Mouse (Mus musculus) urinary bladder, postnatal 14 days (tissue): ENCODE measurements around the gene Kmt5a.

Experiments used
- DNase-seq: peaks from one replicate; pipeline ENCODE4 v3.0.0; 2021; ENCODE audit warnings: low spot score

The Kmt5a gene

DNA sequence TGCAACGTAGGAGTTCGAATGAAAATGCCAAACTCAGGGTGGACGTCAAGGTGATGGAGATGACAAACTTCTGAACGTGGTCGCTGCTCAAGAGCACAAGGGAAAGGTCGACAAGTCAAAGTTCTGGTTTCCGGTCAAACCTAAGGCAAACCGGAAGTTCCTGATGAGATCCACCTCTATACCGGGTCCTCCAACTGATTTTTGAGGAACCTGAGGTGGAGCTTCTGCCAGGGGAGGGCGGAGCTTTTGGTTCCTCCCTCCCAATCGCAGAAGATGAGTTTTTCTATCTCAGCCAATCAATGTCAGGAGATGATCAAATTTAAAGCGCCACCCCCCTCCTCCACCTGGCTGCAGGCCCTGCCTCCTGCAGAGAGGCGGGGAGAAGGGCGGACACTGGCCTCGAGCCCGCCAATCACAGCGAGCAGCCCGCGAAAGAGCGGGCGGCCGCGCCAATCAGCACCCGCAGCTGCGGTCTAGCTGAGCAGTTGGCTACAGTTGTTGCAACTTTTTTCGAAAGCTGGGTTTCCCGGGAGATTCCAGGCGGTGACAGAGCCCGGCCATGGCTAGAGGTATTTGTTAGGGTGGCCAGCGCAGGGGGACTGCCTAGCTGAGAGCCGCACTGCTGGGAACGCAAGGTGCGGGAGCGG lies at the start of gene Kmt5a:
Gene Kmt5a, plus strand, starts transcription at position 484 of the 647 bp plus-strand sequence.
- DNase-seq, result peak; percentile 95

DNA sequence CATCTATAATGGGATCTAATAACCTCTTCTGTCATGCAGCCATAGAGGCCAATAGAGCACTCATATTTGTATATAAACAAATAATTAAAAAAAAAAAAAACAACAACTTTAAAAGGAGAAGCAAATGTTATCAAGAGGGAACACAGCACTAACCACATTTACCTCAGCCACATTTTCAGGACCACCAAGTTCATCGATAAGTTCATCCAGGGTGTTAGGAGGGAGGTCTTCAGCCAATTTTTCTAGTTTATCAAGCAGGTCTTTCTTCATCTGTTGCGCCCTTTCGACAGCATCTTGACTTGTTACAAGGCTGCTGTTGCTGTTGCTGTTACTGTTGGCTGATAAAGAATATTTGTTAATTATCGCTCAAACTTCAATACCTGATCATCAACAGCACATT lies 47.3 kb upstream of the Kmt5a start:
- no peak for DNase-seq

DNA sequence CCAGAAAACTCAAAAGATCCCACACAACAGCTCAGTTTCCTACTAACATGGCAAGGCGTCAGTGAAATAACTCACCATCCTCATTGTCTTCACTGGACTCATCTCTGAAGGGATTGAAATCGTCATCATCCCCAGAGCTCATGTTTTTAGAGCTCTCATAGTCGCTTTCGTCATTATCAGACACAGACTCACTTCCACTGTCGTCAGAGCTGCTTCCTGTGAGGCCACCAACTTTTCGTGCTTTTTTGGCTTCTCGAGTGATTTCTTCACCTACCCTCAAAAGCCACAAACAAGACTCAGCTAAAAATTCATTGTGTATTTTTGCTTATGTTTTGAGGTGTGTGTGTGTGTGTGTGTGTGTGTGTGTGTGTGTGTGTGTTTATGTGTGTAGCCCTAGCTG lies 46.0 kb upstream of the Kmt5a start:
- DNase-seq, result no peak

DNA sequence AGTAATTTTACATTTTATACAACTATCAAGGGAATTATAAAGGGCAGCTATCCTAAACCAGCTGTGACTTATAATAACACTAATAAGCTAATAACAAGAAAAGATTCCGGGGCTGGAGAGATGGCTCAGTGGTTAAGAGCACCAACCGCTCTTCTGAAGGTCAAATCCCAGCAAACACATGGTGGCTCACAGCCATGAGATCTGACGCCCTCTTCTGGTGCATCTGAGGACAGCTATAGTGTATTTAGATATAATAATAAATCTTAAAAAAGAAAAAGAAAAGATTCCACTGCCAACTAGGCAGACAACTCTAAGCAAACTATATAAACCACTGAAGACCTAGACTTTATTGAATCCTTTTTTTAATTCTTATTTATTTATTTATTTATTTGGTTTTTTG lies 28.9 kb upstream of the Kmt5a start:
- DNase-seq, result no peak

DNA sequence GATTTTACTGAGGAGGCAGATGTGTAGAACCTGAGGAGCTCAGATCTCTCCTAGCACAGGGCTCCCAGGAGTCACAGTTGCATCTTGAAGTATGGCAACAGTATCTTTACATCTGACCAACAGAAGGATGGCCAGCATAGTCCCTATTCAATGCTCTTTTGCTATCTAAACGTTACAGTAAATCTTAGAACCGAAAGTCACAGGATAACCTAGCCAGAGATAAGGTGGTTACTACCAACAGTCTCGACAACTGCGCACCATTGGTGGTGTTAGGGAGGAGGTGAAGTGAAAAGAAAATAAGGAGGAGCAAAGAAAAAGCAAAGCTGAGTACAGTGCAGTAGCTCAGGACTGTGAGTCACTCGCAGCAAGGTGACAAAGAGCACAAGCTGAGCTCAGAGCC lies 27.6 kb upstream of the Kmt5a start:
- no peak for DNase-seq

DNA sequence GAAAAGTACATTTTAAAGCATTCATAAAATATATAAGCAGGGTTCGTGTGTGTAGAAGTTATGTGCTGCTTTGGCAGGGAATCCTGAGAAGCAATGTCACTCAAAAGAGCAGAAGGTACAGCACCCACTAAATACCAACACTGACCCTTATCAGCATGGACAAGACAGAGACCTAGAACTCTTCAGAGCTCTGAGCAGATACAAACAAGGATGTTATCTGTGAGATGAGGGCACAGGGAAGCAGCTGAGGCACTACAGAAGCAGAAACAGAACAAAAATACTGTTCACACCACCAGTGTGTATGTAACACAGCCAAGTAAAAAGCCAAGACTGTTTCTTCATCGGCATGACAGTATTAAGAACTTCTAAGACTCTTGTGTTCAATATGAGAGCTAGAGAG lies 20.8 kb upstream of the Kmt5a start:
- DNase-seq, result no peak

DNA sequence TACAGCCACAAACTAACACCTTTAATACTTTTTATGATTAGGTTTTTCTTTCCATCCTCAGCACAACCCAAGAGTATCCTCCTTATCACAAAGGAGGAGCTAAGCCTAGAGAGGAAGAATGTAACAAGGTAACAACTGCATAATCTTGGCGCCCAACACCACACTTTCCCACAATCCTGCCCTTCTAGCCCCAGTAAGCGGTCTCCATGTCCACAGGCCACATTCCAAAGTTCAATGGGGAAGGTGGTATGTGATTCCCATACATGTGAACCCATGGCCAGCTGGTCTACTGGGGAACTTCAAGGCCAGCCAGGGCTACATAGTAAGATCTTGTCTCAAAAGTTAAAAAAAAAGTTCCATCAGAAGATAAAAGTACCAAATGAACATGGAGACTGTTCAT lies 17.9 kb upstream of the Kmt5a start:
- no peak for DNase-seq

DNA sequence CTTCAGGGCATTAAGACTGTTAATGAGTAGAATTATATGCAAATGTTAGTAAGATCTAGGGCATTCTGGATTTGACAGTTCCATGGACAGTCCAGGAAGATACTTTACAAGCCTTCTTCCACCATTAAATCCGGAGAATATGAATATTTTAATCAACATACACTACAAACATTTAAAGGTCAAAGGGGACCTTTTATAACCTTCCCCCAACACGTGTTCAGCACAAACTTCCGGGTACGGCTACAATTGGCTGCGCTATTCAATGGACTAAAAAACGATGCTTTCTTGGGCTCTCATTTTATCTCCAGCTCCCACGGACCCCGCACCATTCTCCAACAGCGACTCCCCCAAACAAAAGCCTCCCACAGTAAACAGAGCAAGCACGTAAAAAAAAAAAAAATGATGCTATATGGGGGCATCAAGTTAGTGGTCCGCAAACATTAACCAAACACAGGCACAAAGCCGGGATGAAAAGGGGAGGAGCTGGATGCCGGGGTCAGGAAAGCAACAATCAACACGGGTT lies 15.5 kb upstream of the Kmt5a start:
- DNase-seq, result no peak

DNA sequence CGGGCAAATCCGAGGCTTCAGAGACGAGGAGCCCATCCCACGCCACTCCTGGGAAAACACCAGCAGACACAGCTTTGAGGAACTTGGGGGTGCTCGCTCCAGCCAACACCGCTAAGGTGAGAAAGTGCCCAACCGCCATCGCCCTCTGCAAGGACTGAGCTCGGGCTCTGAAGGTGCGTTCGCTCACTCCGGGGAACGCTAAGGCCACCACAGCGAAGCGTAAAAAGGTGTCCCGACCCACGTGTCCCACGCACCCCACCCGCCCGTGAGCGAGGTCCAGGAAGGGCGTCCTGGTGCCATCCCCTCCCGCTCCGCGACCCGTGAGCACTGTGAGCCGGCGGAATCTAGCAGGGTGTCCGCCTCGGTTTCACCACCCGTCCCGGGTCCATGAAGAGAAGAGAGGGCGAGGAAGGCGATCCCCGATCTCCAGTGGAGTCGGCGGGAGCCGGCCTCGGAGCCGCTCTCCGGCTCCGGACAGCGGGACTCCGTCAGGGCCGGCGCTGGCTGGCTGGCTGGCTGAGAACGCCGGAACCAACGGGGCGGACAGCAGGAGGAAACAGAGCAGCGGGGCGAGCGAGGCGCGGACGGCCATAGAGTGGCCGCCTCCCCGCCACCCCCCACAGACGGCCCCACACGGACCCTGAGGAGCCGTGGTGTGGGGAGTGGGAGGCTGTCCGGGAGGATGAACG lies 14.9 kb upstream of the Kmt5a start:
- peak; percentile 30 for DNase-seq

DNA sequence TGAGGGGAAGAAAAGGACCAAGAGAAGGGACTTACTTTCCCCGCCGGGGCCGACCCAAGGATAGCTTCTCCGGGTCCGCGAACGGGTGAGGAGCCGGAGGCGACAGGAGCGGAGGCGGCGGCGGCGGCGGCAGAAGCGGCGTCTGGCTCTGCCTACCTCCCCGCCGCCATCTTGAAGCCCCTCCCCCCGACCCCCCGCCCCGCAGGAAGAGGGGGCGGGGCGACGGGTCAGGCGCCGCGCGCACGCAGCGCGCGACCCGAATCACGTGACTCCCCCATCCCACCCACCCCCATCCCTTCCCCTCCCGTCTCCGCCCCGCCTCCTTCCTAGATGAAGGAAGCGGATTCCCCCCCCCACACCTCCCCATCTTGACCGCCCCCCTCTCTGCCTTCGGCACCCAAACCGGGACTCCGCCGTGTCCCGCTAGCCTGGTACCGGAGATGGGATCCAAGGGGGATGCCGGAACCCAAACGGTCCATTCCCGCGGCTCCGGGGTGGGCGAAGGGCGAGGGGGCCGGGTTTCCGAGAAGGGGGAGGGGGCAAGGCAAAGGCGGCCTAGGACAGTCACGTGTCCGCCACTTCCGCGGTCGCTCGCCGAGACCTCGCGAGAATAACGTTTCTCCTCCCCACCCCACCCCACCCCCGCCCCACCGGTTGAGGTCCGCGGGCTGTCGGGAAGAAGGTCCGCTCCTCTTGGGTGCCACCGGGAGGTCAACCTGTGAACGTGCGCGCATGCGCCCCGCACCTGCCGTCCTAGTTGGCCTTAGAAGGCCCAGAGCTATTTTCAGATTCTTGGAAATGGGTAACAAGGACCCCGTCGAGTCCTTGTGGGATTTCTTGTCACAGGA lies 14.1 kb upstream of the Kmt5a start, which contains the start of gene Sbno1:
Gene Sbno1, minus strand, starts transcription at position 590 of the 848 bp plus-strand sequence.
- peak; percentile 95 for DNase-seq

DNA sequence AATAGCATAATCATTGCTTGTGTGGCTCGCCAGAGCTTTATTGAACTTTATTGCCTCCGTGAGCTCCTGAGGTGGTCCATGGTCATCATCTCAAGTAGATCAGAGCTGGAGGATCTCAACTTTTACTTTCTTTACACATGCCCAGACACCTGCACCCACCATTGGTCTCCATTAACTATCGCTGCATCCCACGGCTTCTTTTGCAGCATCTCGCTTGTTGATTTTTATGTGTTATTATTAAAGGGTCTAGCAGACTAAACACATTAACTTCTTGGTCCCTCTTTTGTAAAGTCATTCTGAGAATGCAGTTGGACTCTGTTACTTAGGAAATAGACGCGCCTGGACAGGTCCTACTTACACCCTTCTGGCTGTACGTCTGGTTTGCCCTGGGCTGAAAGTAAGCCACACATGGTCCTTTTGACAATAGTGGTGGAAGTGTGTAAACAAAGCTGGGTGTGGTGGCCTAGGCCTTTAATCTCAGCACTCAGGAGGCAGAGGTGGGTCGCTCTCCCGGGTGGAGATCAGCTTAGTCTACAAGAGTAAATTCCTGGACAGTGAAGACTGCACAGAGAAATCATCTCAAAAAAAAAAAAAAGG lies 13.2 kb upstream of the Kmt5a start:
- DNase-seq, result peak; percentile 55

DNA sequence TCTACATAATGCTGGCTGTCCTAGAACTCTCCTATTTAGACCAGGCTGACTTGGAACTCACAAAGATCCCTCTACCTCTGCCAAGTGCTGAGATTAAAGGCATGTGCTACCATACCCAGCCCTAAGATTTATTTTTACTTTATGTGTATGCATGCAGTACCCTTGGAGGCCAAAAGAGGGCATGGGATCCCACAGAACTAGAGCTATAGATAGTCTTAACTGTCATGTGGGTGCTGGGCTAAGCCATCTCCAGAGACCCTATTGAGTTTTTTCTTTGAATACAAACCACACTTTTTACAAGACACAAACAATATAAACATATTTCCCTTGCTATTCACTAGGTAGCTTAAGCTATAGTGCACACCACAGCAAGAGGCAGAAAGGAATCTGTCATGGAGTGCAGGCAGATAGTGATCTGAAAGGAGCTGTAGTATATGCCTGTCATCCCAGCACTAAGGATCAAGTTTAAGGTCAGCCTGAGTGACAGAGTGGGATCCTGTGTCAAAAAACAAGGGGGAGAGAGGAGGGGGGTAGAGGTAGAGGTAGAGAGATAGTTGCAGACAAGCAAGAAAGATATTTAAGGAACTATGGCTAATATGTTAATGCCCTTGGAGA lies 7.2 kb upstream of the Kmt5a start:
- DNase-seq, result peak; percentile 70

DNA sequence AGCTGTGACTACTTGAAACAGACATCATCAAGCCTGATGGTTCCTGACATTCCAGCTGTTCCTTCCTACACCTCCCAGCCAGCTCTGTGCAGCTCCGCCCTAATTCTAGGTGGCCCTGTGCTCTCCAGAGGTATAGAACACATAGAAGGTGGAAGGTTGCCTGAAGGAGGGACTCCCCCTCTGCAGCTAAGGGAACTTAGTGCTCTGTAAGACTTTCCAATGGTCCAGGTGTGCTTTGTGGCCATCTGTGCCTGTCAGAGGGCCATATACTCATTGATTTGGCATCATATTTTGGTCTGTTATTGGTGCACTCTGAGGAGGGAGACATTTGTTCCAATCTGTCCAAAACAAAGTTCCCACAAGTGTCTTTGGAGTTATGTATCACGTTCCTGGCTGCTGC lies 6.7 kb upstream of the Kmt5a start:
- no peak for DNase-seq

DNA sequence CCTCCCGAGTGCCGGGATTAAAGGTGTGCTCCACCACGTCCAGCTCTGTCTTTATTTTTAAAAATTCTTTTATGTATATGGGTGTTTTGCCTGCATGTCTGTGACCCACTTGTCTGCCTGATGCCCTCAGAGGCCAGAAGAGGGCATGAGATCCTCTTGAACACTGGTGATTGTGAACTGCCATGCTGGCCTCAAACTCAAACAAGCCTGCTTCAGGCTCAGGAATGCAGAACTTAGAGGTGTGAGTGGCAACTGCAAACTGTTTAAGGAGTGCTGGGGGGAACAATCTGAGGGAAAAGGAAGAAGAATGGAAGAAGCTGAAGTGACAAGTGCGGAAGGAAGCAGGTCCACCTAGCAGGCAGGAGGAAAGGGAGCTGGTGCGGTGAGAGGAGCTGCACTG lies 1.5 kb upstream of the Kmt5a start:
- DNase-seq, result no peak

DNA sequence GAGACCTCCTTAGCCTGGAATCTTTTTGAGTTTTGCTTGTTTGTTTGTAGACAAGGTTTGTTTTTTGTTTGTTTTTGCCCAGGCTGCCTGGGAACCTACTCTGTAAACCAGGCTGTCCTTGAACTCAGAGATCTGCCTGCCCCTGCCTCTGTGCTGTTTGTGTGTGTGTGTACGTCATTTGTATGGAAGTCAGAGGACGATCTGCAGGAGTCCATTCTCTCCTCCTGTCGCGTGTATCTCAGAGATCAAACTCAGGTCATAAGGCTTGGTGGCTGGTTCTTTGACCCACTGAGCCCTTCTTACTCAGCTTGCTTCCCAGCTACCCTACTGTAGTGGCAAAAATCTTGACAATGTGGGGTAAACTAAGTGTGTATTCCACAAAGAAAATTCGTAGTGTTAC lies 984 bp upstream of the Kmt5a start:
- no peak for DNase-seq

DNA sequence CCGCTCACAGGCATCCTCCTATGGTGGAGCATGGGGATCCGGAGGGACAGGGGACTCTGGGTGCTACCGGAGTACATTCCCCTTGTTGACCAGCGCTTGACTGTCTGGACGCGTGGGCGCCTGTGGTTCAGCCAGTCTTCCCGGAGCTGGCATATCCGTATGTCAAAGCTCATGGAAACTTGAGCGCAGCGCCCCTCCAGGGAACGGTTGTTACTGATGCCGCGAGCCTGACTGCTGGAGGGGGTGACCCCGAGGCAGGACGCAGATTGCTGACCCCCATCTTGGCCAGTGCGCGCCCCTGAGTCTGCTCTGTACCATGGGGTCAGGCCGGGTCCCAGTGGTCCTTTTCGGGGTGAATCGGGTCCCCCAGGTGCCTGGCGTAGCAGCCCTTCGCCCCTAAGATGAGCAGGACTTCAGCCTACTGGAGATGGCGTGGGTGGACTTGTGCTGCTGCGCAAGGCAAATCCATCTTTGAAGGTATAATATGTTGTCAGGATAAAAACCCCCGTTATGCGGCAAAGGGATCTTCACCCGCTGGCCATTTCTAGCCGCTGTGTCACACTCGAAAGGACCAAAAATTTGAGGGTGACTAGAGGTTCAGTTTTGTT lies 468 bp downstream of the Kmt5a start:
- peak; percentile 61 for DNase-seq

DNA sequence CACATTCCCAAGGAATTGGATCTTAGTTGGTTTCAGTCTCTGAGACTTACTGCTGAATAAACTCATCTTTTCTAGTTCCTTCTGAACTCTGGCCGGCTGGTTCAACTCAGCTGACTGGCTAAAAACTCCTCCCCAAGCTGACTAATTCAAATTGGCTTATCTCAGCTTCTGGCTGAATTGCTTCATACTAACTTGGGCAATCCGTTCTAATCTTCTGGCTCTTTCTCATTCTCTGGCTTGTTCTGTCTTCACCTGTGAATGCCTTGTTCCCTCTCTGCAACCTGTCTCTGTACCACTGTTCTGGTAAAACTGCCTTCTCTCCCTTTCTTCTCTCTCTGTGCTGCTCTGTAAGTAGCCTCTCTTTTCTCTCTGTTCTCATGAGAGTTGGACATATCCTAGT lies 2.9 kb downstream of the Kmt5a start:
- no peak for DNase-seq

DNA sequence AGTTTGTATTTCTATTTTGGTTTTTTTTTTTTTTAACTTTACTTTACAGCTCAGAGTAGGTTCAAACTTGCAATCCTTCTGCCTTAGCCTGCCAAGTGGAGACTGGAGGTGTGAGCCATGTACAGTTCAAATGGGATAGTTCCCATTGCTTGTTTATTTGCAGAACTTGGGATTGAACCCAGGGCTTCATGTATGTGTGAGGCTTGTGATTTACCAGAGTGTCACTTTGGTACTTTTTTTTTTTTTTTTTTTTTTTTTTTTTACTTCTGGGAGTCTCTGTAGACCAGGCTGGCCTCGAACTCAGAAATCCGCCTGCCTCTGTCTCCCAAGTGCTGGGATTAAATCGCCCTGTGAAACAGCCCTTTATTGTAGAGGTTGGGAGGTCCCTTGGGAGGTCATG lies 4.5 kb downstream of the Kmt5a start:
- no peak for DNase-seq

DNA sequence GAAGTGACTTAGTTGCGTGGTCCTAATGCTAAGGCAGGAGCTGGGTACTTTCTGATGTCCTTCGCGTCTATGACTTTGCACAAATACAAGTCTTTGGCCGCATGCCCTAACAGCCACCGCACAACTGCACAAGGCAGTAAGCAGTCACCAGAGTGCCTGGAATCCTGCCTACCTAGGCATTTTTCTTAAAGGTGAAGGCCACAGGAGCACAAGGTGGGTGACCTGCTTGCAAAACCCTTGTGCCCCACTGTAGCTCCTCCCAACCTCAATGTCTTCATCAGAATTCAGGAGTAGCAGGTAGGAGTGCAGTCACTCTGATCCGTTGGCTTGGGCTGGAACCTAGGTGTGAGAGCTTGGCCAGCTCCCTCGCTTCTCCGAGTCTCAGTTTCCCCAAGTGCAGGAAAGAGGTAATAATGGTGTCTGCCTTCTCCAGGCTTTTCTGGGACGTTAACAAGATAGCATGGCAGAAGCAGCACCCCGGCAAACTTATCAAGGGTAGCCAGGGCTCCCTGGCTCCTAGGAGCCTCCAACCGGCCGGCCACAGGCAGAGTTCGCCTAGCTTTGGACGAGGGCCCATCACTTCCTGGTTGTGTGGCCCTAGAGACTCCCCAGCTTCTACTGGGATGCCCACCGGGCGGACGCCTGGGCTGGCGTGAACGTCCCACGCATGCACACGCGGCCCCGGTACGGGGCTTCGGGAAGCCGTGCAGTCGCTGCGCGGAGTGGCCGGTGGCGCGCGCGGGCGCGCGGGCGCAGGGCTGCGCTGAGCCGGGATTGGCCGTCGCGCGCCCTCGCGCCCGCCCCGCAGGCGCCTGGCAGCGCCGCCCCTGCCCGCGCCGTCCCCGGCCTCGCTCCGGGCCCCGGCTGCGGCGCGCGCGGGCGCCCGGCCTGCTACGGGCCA lies 5.2 kb downstream of the Kmt5a start:
- peak; percentile 74 for DNase-seq

DNA sequence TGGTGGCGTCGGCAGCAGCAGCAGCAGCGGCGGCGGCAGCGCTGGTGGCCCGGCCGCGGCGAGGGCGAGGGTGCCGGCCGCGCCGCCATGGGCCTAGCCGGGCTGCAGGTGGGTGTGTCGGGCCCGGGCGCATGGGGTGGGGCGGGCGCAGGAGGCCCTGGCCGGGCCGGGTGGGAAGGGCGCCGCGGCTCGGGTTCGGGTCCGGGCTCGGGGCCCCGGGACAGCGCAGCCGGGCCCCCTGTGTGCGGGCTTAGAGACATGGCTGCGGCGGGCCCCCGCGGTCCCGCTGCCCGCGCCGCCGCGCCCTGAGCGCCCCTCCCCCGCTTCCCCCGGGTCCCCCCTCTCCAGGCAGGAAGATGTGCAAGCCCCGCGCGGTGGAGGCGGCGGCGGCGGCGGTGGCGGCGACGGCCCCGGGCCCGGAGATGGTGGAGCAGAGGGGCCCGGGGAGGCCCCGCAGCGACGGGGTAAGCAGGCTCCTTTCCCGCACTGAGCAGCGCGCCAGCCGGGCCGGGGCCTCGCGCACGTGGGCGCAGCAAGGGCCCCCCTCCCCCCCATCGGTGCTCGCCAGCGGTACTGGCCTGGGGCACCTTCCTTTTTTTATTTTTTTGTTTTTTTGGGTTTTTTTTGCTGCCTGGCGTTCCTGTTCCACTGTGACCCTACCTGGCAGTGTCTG lies 6.0 kb downstream of the Kmt5a start:
- peak; percentile 50 for DNase-seq
